Mouse (Mus musculus): Measurements from ENCODE around the gene Mmp21. TPM values are rescaled to one million over a fixed set of nuclear protein-coding genes. Genes with fewer than 3 reads are reported as not detected.

The Mmp21 gene
- polyA plus RNA-seq, 1 experiment from 2014 or later = not detected

DNA sequence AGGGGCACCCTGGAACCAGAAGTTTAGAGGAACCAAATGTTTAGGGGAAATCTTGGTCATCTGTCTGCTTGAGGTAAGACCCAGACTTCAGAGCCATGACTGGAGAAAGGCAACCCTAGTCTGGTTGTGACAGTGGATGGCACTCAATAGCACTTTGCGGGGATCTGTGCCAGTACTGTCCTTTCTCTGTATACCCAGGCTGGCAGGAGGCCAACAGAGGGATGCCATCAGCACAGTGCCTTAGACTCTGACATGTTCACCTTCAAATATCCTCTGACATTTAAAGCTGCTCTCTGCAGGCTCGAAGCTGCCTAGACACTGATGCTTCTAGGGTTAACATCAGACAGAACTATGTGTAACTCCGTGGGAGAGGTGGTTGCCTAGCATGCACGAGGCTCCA, 422 bp downstream of the Mmp21 start:
- 0 out of 2 replicates have a peak, but pooled peaks cover 2% of the 10 kb centered on the region for H3K36me3 ChIP-seq (ENCODE audit: control insufficient read depth, insufficient read depth, low read length)
- whole genome bisulfite sequencing = 67% methylated on average over 4 of the region's 4 CpGs
- H3K4me3 ChIP-seq (ENCODE audit: low read depth, low read length) = no peak overlapping the region
- no peak overlapping the region for H3K9ac ChIP-seq (ENCODE audit: low read depth, low read length)
- ATAC-seq = no peak
- H3K4me1 ChIP-seq (ENCODE audit: control insufficient read depth, insufficient read depth, low read length) = no peaks in the 10 kb centered on the region
- no peak overlapping the region for H3K4me2 ChIP-seq (ENCODE audit: low read length)
- H3K27ac ChIP-seq (ENCODE audit: low read length) = no peak overlapping the region
- H3K27me3 ChIP-seq (ENCODE audit: control insufficient read depth, insufficient read depth, low read depth, low read length) = no peaks in the 10 kb centered on the region
- no peaks in the 10 kb centered on the region for H3K9me3 ChIP-seq (replicated peaks; ENCODE audit: control insufficient read depth, low read length, poor library complexity, severe bottlenecking)

DNA sequence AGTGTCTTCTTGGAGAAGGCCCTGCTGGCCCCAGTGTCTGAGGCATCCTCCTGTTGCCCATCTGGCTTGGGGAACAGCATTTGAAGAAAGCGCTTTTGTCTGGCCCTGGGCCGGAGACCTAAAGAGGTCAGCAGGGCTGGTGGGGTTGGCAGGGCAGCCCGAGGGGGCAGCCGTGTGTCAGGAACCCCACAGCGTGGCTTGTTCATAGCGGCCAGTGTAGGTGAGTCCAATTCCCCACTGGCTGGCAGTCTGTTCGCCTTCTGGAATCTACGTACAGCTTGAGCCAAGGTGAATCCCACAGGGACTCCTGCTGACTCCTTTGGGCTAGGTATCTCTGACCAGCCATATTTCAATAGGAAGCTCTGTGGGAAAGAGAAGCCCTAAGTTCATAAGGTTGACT, 1.1 kb downstream of the Mmp21 start:
- Histone ChIP-seq H3K27me3 (ENCODE audit: control insufficient read depth, insufficient read depth, low read depth, low read length) (no peaks in the 10 kb centered on the region), H3K4me3 (ENCODE audit: low read depth, low read length) (no peak overlapping the region), H3K4me1 (ENCODE audit: control insufficient read depth, insufficient read depth, low read length) (no peaks in the 10 kb centered on the region), H3K9ac (ENCODE audit: low read depth, low read length) (no peak overlapping the region), H3K4me2 (ENCODE audit: low read length) (no peak overlapping the region), H3K27ac (ENCODE audit: low read length) (no peak overlapping the region), H3K36me3 (ENCODE audit: control insufficient read depth, insufficient read depth, low read length) (no peaks in the 10 kb centered on the region), H3K9me3 (replicated peaks; ENCODE audit: control insufficient read depth, low read length, poor library complexity, severe bottlenecking) (no peaks in the 10 kb centered on the region)
- no peak for ATAC-seq
- WGBS = 87% methylated on average over 8 of the region's 8 CpGs

DNA sequence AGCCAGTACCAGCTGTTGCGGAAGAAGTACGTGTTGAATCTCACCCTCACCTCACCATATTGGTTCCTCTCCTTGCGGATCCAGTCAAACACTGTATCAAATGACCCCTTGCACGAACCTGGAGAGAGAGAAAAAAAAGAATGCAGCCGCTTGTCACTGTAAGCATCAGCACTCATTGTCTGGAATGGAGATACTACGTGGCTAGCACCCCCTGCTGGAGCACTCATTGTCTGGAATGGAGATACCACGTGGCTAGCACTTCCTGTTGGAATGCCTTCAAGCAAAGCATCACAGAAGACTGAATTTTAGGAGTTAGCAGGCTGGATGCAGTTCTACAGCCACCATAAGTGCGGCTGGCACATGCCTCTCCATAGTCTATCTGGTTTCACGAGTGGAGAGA, 3.9 kb downstream of the Mmp21 start:
- no peak overlapping the region for H3K4me3 ChIP-seq (ENCODE audit: low read depth, low read length)
- no peak overlapping the region for H3K27ac ChIP-seq (ENCODE audit: low read length)
- no peak for ATAC-seq
- no peak overlapping the region for H3K4me2 ChIP-seq (ENCODE audit: low read length)
- H3K9me3 ChIP-seq (replicated peaks; ENCODE audit: control insufficient read depth, low read length, poor library complexity, severe bottlenecking) = no peaks in the 10 kb centered on the region
- H3K27me3 ChIP-seq (ENCODE audit: control insufficient read depth, insufficient read depth, low read depth, low read length) = no peaks in the 10 kb centered on the region
- WGBS = 65% methylated on average over 9 of the region's 9 CpGs
- no peaks in the 10 kb centered on the region for H3K4me1 ChIP-seq (ENCODE audit: control insufficient read depth, insufficient read depth, low read length)
- H3K36me3 ChIP-seq (ENCODE audit: control insufficient read depth, insufficient read depth, low read length) = peaks cover 21% of the 10 kb centered on the region
- no peak overlapping the region for H3K9ac ChIP-seq (ENCODE audit: low read depth, low read length)

DNA sequence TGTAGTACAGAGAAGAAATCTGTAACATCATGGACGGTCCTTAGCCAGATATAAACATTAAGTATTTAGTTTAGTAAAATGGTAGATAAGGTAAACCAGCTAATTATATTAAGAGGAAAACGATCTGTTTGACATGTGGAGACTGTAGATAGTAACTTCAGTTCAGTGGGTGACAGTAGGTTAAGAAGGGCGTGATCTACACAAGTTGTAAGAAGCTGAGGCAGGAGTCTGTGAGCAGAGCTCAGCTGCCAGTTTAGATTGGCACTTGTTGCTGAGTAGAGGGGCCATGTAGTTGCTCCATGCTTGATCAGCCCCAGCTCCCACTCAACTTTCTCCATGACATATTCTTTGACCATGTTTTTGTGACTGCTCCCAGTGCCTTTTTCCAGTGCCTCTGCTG, 9.0 kb downstream of the Mmp21 start:
- Histone ChIP-seq H3K9me3 (replicated peaks; ENCODE audit: control insufficient read depth, low read length, poor library complexity, severe bottlenecking) (no peaks in the 10 kb centered on the region), H3K4me3 (ENCODE audit: low read depth, low read length) (no peak overlapping the region), H3K9ac (ENCODE audit: low read depth, low read length) (no peak overlapping the region), H3K4me1 (ENCODE audit: control insufficient read depth, insufficient read depth, low read length) (no peaks in the 10 kb centered on the region), H3K27me3 (ENCODE audit: control insufficient read depth, insufficient read depth, low read depth, low read length) (no peaks in the 10 kb centered on the region), H3K4me2 (ENCODE audit: low read length) (no peak overlapping the region), H3K27ac (ENCODE audit: low read length) (no peak overlapping the region), H3K36me3 (ENCODE audit: control insufficient read depth, insufficient read depth, low read length) (peaks cover 45% of the 10 kb centered on the region)
- WGBS = 94% methylated on average over 3 of the region's 3 CpGs
- ATAC-seq = no peak

DNA sequence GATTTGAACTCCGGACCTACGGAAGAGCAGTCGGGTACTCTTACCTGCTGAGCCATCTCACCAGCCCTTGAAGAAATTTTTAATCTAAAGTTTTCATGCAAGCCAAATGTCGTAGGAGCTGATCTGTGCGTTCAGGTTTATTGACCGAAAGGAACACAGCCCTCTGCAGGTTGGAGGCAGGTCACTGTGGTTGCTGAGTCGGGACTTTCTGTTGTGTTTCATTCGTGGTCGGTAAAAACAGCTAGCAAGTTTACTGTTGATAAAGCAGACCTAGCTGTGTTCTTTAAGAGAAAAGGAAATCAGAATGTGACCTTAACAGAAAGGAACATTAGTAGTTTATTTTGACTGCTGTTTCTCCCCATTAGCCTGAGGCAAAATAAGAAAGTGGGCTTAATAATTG, 9.9 kb downstream of the Mmp21 start:
- H3K4me1 ChIP-seq (ENCODE audit: control insufficient read depth, insufficient read depth, low read length) = no peaks in the 10 kb centered on the region
- no peak overlapping the region for H3K4me3 ChIP-seq (ENCODE audit: low read depth, low read length)
- H3K27me3 ChIP-seq (ENCODE audit: control insufficient read depth, insufficient read depth, low read depth, low read length) = no peaks in the 10 kb centered on the region
- no peaks in the 10 kb centered on the region for H3K9me3 ChIP-seq (replicated peaks; ENCODE audit: control insufficient read depth, low read length, poor library complexity, severe bottlenecking)
- no peak overlapping the region for H3K9ac ChIP-seq (ENCODE audit: low read depth, low read length)
- WGBS = 93% methylated on average over 9 of the region's 9 CpGs
- ATAC-seq = no peak
- H3K27ac ChIP-seq (ENCODE audit: low read length) = no peak overlapping the region
- no peak overlapping the region for H3K4me2 ChIP-seq (ENCODE audit: low read length)
- peaks cover 45% of the 10 kb centered on the region for H3K36me3 ChIP-seq (ENCODE audit: control insufficient read depth, insufficient read depth, low read length)

DNA sequence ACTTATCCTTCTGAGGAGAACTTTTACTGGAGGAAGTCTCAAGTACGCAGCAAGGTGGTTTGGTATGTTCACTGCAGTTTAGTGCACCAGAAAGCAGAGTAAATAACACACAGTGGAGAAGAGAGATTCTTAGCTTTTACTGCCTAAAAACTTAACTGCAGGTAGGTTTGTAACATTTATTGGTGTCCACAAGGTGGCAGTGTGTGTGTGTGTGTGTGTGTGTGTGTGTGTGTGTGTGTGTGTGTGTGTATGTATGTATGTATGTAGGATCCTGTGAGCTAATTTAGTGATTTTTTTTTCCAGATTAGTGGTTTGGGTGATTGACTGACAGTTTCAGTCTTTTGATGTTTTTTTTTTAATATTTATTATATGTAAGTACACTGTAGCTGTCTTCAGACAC, 10.8 kb downstream of the Mmp21 start:
- no peak for ATAC-seq
- no peaks in the 10 kb centered on the region for H3K27me3 ChIP-seq (ENCODE audit: control insufficient read depth, insufficient read depth, low read depth, low read length)
- 93% methylated on average over 1 of the region's 1 CpGs for WGBS
- no peak overlapping the region for H3K9ac ChIP-seq (ENCODE audit: low read depth, low read length)
- H3K4me2 ChIP-seq (ENCODE audit: low read length) = no peak overlapping the region
- H3K36me3 ChIP-seq (ENCODE audit: control insufficient read depth, insufficient read depth, low read length) = peaks cover 47% of the 10 kb centered on the region
- H3K9me3 ChIP-seq (replicated peaks; ENCODE audit: control insufficient read depth, low read length, poor library complexity, severe bottlenecking) = no peaks in the 10 kb centered on the region
- H3K4me1 ChIP-seq (ENCODE audit: control insufficient read depth, insufficient read depth, low read length) = no peaks in the 10 kb centered on the region
- no peak overlapping the region for H3K4me3 ChIP-seq (ENCODE audit: low read depth, low read length)
- H3K27ac ChIP-seq (ENCODE audit: low read length) = no peak overlapping the region

DNA sequence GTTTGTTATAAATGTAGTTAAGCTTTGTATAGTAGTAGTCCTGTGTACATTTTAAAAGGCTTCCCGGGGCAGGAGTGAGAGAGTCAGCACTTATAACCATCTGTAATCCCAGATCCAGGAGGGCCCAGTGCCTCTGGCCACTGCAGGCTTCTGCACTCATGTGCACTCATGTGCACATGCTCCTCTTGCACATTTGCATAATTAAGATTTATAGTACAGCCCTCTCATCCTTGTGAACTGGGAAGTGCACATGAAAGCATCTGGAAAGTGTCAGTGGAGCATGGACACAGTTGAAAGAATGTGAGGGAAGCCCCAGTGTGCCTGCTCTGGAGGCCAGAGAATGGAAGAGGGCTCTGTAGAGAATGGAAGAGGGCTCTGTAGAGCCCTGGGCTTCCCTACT, 17.4 kb downstream of the Mmp21 start:
- Histone ChIP-seq H3K4me1 (ENCODE audit: control insufficient read depth, insufficient read depth, low read length) (no peaks in the 10 kb centered on the region), H3K4me3 (ENCODE audit: low read depth, low read length) (no peak overlapping the region), H3K27ac (ENCODE audit: low read length) (no peak overlapping the region), H3K9ac (ENCODE audit: low read depth, low read length) (no peak overlapping the region), H3K27me3 (ENCODE audit: control insufficient read depth, insufficient read depth, low read depth, low read length) (no peaks in the 10 kb centered on the region), H3K4me2 (ENCODE audit: low read length) (no peak overlapping the region), H3K36me3 (ENCODE audit: control insufficient read depth, insufficient read depth, low read length) (peaks cover 52% of the 10 kb centered on the region), H3K9me3 (replicated peaks; ENCODE audit: control insufficient read depth, low read length, poor library complexity, severe bottlenecking) (no peaks in the 10 kb centered on the region)
- no peak for ATAC-seq
- 84% methylated on average over 1 of the region's 1 CpGs for WGBS

DNA sequence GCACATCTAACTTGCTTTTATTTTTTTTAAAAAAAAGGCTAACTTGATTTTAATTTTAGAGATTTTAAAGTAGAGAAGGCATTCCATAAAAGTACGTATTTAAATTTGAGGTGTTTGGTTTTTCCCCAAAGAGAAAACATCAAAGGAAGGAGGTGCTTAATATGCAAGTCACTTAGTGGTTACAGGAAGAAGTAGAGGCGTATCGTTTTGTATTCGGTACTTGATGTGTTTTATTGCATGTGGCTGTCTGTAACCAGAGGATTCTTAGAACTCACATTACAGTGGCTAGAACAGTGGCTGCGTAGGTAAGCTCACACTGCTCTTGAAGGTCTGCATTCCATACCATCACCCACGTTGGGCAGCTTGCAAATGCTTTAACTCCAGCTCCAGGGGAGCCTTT, 34.1 kb downstream of the Mmp21 start:
- Histone ChIP-seq H3K4me1 (ENCODE audit: control insufficient read depth, insufficient read depth, low read length) (no peaks in the 10 kb centered on the region), H3K27ac (ENCODE audit: low read length) (no peak overlapping the region), H3K36me3 (ENCODE audit: control insufficient read depth, insufficient read depth, low read length) (peaks cover 42% of the 10 kb centered on the region), H3K9ac (ENCODE audit: low read depth, low read length) (no peak overlapping the region), H3K27me3 (ENCODE audit: control insufficient read depth, insufficient read depth, low read depth, low read length) (no peaks in the 10 kb centered on the region), H3K4me2 (ENCODE audit: low read length) (no peak overlapping the region), H3K9me3 (replicated peaks; ENCODE audit: control insufficient read depth, low read length, poor library complexity, severe bottlenecking) (no peaks in the 10 kb centered on the region), H3K4me3 (ENCODE audit: low read depth, low read length) (no peak overlapping the region)
- ATAC-seq = no peak
- WGBS = 90% methylated on average over 6 of the region's 6 CpGs

DNA sequence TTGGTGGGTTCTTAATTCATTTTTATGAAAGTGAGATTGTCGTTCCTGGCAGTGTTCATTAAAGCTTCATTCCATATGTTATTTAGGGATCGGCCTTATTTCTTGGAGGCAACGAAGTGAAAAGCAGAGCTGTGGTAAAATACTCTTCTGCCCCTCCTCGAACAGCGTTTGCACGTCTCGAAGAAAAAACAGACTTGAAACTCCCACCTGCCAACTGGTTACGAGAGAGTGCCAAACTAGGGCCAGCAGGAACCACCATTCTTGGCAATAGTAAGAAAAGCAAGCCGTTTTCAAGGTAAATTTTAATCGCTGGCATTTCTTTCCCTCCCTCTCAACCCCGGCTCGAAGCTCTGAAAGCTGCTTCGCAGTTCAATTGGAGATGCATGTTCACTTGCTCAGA, 41.0 kb downstream of the Mmp21 start:
- ATAC-seq = no peak
- Histone ChIP-seq H3K9me3 (replicated peaks; ENCODE audit: control insufficient read depth, low read length, poor library complexity, severe bottlenecking) (no peaks in the 10 kb centered on the region), H3K4me1 (ENCODE audit: control insufficient read depth, insufficient read depth, low read length) (peaks cover 8% of the 10 kb centered on the region), H3K9ac (ENCODE audit: low read depth, low read length) (no peak overlapping the region), H3K36me3 (ENCODE audit: control insufficient read depth, insufficient read depth, low read length) (peaks cover 18% of the 10 kb centered on the region), H3K27ac (ENCODE audit: low read length) (no peak overlapping the region), H3K4me3 (ENCODE audit: low read depth, low read length) (no peak overlapping the region), H3K27me3 (ENCODE audit: control insufficient read depth, insufficient read depth, low read depth, low read length) (no peaks in the 10 kb centered on the region), H3K4me2 (ENCODE audit: low read length) (peak overlapping the region; percentile 90)
- WGBS = 95% methylated on average over 13 of the region's 13 CpGs

DNA sequence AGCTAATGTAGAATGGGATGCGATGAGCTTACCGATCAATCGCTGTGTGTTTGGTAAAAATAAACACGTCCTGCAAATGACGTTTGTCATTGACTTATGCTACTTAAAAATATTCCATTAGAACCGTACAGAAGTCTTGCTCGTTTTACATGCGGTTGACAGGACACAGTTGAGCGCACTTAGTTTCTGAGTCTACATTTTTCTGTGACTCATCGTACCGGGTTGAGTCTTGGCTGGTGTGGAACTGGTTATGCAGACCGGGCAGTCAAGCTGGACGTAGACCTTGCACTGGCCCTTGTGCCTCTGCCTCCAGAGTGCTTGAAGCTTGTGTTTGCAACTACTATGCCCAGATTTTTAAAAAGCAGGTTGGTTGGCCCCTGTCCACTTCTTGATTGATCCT, 41.6 kb downstream of the Mmp21 start:
- Histone ChIP-seq H3K4me3 (ENCODE audit: low read depth, low read length) (peak overlapping the region; percentile 93), H3K27me3 (ENCODE audit: control insufficient read depth, insufficient read depth, low read depth, low read length) (no peaks in the 10 kb centered on the region), H3K4me2 (ENCODE audit: low read length) (peak overlapping the region; percentile 90), H3K4me1 (ENCODE audit: control insufficient read depth, insufficient read depth, low read length) (peaks cover 8% of the 10 kb centered on the region), H3K27ac (ENCODE audit: low read length) (no peak overlapping the region; the same call in 1 of the 2 replicates), H3K9me3 (replicated peaks; ENCODE audit: control insufficient read depth, low read length, poor library complexity, severe bottlenecking) (no peaks in the 10 kb centered on the region), H3K36me3 (ENCODE audit: control insufficient read depth, insufficient read depth, low read length) (peaks cover 18% of the 10 kb centered on the region), H3K9ac (ENCODE audit: low read depth, low read length) (peak overlapping the region; percentile 94)
- no peak for ATAC-seq
- 14% methylated on average over 13 of the region's 13 CpGs for WGBS
